Mouse (Mus musculus): Measurements from ENCODE around the gene A830031A19Rik. TPM values are rescaled to one million over a fixed set of nuclear protein-coding genes. Genes with fewer than 3 reads are reported as not detected.

Gene A830031A19Rik
- 0.33 and 0.38 TPM in 2 replicates for polyA plus RNA-seq (2012; rRNA removed)

DNA sequence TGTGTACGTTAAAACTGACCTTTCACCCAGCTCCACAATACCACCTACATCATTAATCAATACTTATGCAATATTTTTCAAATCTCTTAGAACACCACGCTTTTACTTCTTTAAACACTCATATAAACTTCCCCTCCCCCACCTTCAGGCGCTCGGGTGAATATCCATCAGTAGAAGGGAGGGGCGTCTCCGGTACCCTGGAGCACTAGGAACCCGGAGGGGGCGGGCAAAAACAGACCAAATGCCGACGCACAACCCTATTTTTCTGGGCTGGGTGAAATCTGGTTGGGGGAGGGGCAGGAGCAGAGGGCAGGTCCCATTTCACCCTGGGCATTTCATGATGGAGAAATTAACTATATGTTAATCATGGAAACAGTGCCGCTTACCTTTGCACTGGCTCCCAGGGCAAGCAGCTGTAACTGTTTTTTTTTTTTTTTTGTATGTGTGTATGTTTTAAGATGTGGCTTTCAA, at the start of gene A830031A19Rik:
A830031A19Rik (minus strand) TSS at position 421 of the 471 bp plus-strand sequence.

DNA sequence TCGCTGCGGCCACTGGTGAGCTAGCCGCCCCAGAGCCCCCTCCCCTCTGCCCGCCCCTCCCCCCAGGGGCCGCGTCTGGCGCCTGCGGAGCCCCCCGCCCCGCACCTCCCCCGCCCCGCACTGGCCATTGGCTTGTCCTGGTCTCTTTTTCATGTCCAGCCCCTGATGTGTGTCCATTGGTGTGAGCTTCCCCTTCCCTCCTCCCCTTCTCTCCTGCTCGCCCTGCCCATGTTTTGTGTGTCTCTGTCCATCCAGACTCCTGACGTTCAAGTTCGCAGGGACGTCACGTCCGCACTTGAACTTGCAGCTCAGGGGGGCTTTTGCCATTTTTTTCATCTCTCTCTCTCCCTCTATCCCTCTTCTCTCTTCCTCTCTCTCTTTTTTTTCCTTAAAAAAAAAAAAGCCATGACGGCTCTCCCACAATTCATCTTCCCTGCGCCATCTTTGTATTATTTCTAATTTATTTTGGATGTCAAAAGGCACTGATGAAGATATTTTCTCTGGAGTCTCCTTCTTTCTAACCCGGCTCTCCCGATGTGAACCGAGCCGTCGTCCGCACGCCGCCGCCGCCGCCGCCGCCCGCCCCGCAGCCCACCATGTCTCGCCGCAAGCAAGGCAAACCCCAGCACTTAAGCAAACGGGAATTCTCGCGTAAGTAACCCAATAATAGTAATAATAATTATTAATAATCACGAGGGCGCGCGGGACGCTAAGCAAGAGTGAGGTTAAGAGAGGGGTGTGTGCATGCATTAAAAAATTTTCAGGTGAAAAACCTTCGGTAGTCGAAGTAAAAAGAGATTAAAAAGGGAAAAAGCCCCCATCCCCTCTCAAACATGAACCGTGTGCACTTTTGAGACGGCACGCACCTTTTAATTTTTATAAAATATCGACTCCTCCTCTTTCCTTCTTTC, 3.2 kb upstream of the A830031A19Rik start, which contains the start of gene Bcl11a:
Bcl11a (plus strand) TSS at position 262 of the 911 bp plus-strand sequence.

Other genes with a start within 250 kb of the A830031A19Rik start
- 18.3 and 18.8 TPM in 2 replicates for gene Papolg, start 179.8 kb downstream of the A830031A19Rik start, polyA plus RNA-seq (2012; rRNA removed)
- gene Bcl11a, start 3.0 kb upstream of the A830031A19Rik start, polyA plus RNA-seq (2012; rRNA removed) = 76.4 and 104 TPM in 2 replicates

All from central nervous system, embryonic 18 days (tissue).